Mouse (Mus musculus) MEL (cell line): ENCODE measurements around the gene Bub1.

Source experiments
- CTCF ChIP-seq, 3 experiments: IDR thresholded peaks in 2 of 3; conservative IDR thresholded peaks in 1 of 3; 2 replicates each; pipeline ENCODE4 v1.5.1; 2011 to 2012; ENCODE audit warnings: low read length in 3 of 3, low read depth in 2 of 3, mild to moderate bottlenecking in 2 of 3, improper control_type of control experiment in 1 of 3, inconsistent platforms in 1 of 3, mixed read lengths in 1 of 3, moderate library complexity in 1 of 3; ENCODE audit not compliant: control insufficient read depth in 1 of 3, insufficient read depth in 1 of 3, poor library complexity in 1 of 3, severe bottlenecking in 1 of 3
- EP300 ChIP-seq, 2 experiments: IDR thresholded peaks; 2 replicates each; pipeline ENCODE4 v1.6.1; 2011; ENCODE audit warnings: improper control_type of control experiment in 2 of 2, low read length in 2 of 2, low read depth in 1 of 2, mild to moderate bottlenecking in 1 of 2
- GABPA ChIP-seq: IDR thresholded peaks from 2 replicates; pipeline ENCODE4 v1.6.1; 2012; ENCODE audit warnings: low read depth, mild to moderate bottlenecking, inconsistent platforms, low read length, improper control_type of control experiment, moderate library complexity
- GATA1 ChIP-seq: IDR thresholded peaks from 2 replicates; pipeline ENCODE4 v1.6.1; 2011; ENCODE audit warnings: low read depth, low read length, improper control_type of control experiment
- MAX ChIP-seq: IDR thresholded peaks from 2 replicates; pipeline ENCODE4 v1.6.1; 2011; ENCODE audit warnings: low read length, improper control_type of control experiment
- MXI1 ChIP-seq: IDR thresholded peaks from 2 replicates; pipeline ENCODE4 v1.6.1; 2011; ENCODE audit warnings: mild to moderate bottlenecking, low read depth, low read length, improper control_type of control experiment
- NRF1 ChIP-seq: IDR thresholded peaks from 2 replicates; pipeline ENCODE4 v1.6.1; 2014; ENCODE audit warnings: low read depth, mild to moderate bottlenecking, inconsistent platforms, low read length, improper control_type of control experiment, moderate library complexity; ENCODE audit not compliant: poor library complexity, insufficient read depth, severe bottlenecking
- POLR2A ChIP-seq, 2 experiments: IDR thresholded peaks; 2 replicates each; pipeline ENCODE4 v1.6.1; 2011 to 2012; ENCODE audit warnings: low read length in 2 of 2, mild to moderate bottlenecking in 2 of 2, control low read depth in 1 of 2, improper control_type of control experiment in 1 of 2, low read depth in 1 of 2, moderate library complexity in 1 of 2; ENCODE audit not compliant: control insufficient read depth in 1 of 2, insufficient read depth in 1 of 2, poor library complexity in 1 of 2
- TAL1 ChIP-seq: IDR thresholded peaks from 2 replicates; pipeline ENCODE4 v1.6.1; 2012; ENCODE audit warnings: mild to moderate bottlenecking, inconsistent platforms, low read length, moderate library complexity, mixed read lengths
- USF1 ChIP-seq: IDR thresholded peaks from 2 replicates; pipeline ENCODE4 v1.6.1; 2014; ENCODE audit warnings: low read depth, mild to moderate bottlenecking, inconsistent platforms, low read length, improper control_type of control experiment, moderate library complexity
- ZC3H11A ChIP-seq: IDR thresholded peaks from 2 replicates; pipeline ENCODE4 v1.6.1; 2012; ENCODE audit warnings: low read depth, mild to moderate bottlenecking, inconsistent platforms, low read length, improper control_type of control experiment
- ZKSCAN1 ChIP-seq: IDR thresholded peaks from 2 replicates; pipeline ENCODE4 v1.6.1; 2012; ENCODE audit warnings: low read depth, mild to moderate bottlenecking, inconsistent platforms, low read length, improper control_type of control experiment, moderate library complexity
- ZNF384 ChIP-seq: IDR thresholded peaks from 2 replicates; pipeline ENCODE4 v1.6.1; 2012; ENCODE audit warnings: low read depth, mild to moderate bottlenecking, inconsistent platforms, low read length, improper control_type of control experiment

DNA sequence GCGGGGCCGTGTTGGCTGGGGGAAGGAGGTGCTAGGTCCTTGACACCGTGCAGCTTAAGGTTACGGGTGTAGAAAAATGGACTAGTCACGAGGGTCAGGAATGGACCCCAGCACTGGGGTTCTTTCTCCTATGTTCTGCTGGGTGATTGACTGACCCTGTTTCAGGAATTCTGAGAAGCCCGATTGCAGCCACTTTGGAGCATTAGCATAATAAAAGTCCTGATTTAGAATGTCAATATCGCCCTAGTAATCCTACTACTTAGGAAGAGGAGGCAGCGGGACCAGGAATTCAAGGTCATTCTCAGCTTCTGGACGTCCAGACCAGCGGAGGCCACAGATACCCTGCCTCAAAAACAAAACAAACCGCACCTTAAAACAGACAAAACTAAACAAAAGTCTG, 7.8 kb upstream of the Bub1 start:
- TF ChIP-seq TAL1: no peak
- TF ChIP-seq CTCF (IDR thresholded peaks at IDR 0.05 in 2 of 3, conservative IDR thresholded peaks at IDR 0.05 in 1 of 3; ENCODE audit: control insufficient read depth in 1 of 3, insufficient read depth in 1 of 3, low read depth in 2 of 3, low read length in 3 of 3, poor library complexity in 1 of 3, severe bottlenecking in 1 of 3): no peak
- TF ChIP-seq POLR2A (IDR thresholded peaks at IDR 0.05; ENCODE audit: control insufficient read depth in 1 of 2, insufficient read depth in 1 of 2, low read depth in 1 of 2, low read length in 2 of 2, poor library complexity in 1 of 2): no peak
- TF ChIP-seq GATA1: no peak
- no peak for TF ChIP-seq ZKSCAN1
- no peak for TF ChIP-seq ZNF384
- no peak for TF ChIP-seq NRF1
- no peak for TF ChIP-seq EP300 (IDR thresholded peaks at IDR 0.05; ENCODE audit: low read depth in 1 of 2, low read length in 2 of 2)
- no peak for TF ChIP-seq ZC3H11A
- TF ChIP-seq USF1: no peak
- TF ChIP-seq MAX: no peak
- no peak for TF ChIP-seq MXI1
- no peak for TF ChIP-seq GABPA
